Mouse (Mus musculus) midbrain, postnatal 0 days (tissue): Measurements from ENCODE around the gene Gm973. TPM values are rescaled to one million over a fixed set of nuclear protein-coding genes. Genes with fewer than 3 reads are reported as not detected.

Experiments
- ATAC-seq: fragments of 200-750 bp; cut with Nextera tagmentation; 2 replicates; pipeline ENCODE4 v1.8.0; 2017; ENCODE audit warnings: moderate number of reproducible peaks, mild to moderate bottlenecking, moderate TSS enrichment, moderate library complexity; ENCODE audit not compliant: low FRiP score
- DNase-seq: peaks from one replicate; pipeline ENCODE4 v3.0.0-alpha.2; 2015; ENCODE audit warnings: low spot score
- H3K27ac ChIP-seq: fragments of 300-500 bp; sonication (generic); 2 replicates; pipeline ENCODE4 v1.5.1; 2014; ENCODE audit warnings: low read depth, mild to moderate bottlenecking, low read length, mixed read lengths
- H3K27me3 ChIP-seq: fragments of 300-500 bp; sonication (generic); 2 replicates; pipeline ENCODE4 v1.6.1; 2014; ENCODE audit warnings: low read length, control low read depth, mixed read lengths; ENCODE audit not compliant: insufficient read depth
- H3K36me3 ChIP-seq: fragments of 300-500 bp; sonication (generic); 2 replicates; pipeline ENCODE4 v1.6.1; 2014; ENCODE audit warnings: low read length, control low read depth, mixed read lengths; ENCODE audit not compliant: insufficient read depth
- H3K4me1 ChIP-seq: fragments of 300-500 bp; sonication (generic); 2 replicates; pipeline ENCODE4 v1.6.1; 2014; ENCODE audit warnings: mild to moderate bottlenecking, control low read depth, antibody characterized with exemption, low read length, mixed read lengths; ENCODE audit not compliant: insufficient read depth
- H3K4me2 ChIP-seq: fragments of 300-500 bp; sonication (generic); 2 replicates; pipeline ENCODE4 v1.6.1; 2014; ENCODE audit warnings: low read depth, mild to moderate bottlenecking, low read length, mixed read lengths; ENCODE audit not compliant: poor library complexity, severe bottlenecking
- H3K4me3 ChIP-seq: fragments of 300-500 bp; sonication (generic); 2 replicates; pipeline ENCODE4 v1.5.1; 2014; ENCODE audit warnings: low read depth, mild to moderate bottlenecking, low read length, moderate library complexity
- H3K9ac ChIP-seq: fragments of 300-500 bp; sonication (generic); replicated peaks from 2 replicates; pipeline ENCODE4 v1.6.1; 2014; ENCODE audit warnings: mild to moderate bottlenecking, low read length, moderate library complexity, mixed read lengths; ENCODE audit not compliant: poor library complexity, severe bottlenecking
- H3K9me3 ChIP-seq: fragments of 300-500 bp; sonication (generic); 2 replicates; pipeline ENCODE4 v1.6.1; 2016; ENCODE audit warnings: low read length, control low read depth
- CTCF ChIP-seq: IDR thresholded peaks from 2 replicates; pipeline ENCODE4 v1.5.1; 2016; ENCODE audit warnings: antibody characterized with exemption, mild to moderate bottlenecking
- WGBS: fragments of 180-500 bp; shearing (Covaris S2); extraction: QIAGEN DNeasy Blood & Tissue Kit; methylation state at CpG from one replicate; pipeline ENCODE4 v1.1.7; 2014; 5-methylcytosine and 5-hydroxymethylcytosine counted together
- polyA plus RNA-seq: library from polyadenylated mRNA; unstranded; fragments of >200 nt; fragmentation: Nextera tagmentation; extraction: Ambion mirVana; gene quantifications from 2 replicates; pipeline ENCODE4 v1.2.1, GENCODE M21; 2015
- total RNA-seq: library from RNA; depleted of rRNA; stranded (reverse); fragments of >200 nt; gene quantifications from 2 replicates; pipeline ENCODE4 v1.2.3, GENCODE M21; 2014

Gm973 gene
- total and polyA plus RNA-seq, 2 experiments from 2014 or later: 7.5 to 15.0 TPM

GRCm38 (mm10) chr1:59497741-59498613, 18.1 kb upstream of the Gm973 start:
- DNase-seq (no peak), ATAC-seq (no peak)
- WGBS: 74% methylated on average over 6 of the region's 6 CpGs
- Histone ChIP-seq H3K4me3 (no peak overlapping the region), H3K4me2 (no peak overlapping the region), H3K9ac (no peak overlapping the region), H3K4me1 (no peaks in the 10 kb centered on the region), H3K27me3 (no peaks in the 10 kb centered on the region), H3K36me3 (no peaks in the 10 kb centered on the region), H3K27ac (no peak overlapping the region), H3K9me3 (no peaks in the 10 kb centered on the region)
- no peak for TF ChIP-seq CTCF

GRCm38 (mm10) chr1:59499327-59499726, 16.7 kb upstream of the Gm973 start:
- H3K9ac ChIP-seq: no peak overlapping the region
- no peaks in the 10 kb centered on the region for H3K27me3 ChIP-seq
- H3K4me3 ChIP-seq: no peak overlapping the region
- no peaks in the 10 kb centered on the region for H3K4me1 ChIP-seq
- no peak overlapping the region for H3K27ac ChIP-seq
- no peak overlapping the region for H3K4me2 ChIP-seq
- 83% methylated on average over 3 of the region's 3 CpGs for WGBS
- DNase-seq (no peak), ATAC-seq (no peak)
- TF ChIP-seq CTCF: no peak
- no peaks in the 10 kb centered on the region for H3K9me3 ChIP-seq
- no peaks in the 10 kb centered on the region for H3K36me3 ChIP-seq

- Histone ChIP-seq H3K4me1 (no peaks in the 10 kb centered on the region), H3K36me3 (no peaks in the 10 kb centered on the region), H3K27me3 (no peaks in the 10 kb centered on the region), H3K4me3 (no peak overlapping the region), H3K9me3 (no peaks in the 10 kb centered on the region), H3K4me2 (no peak overlapping the region), H3K27ac (no peak overlapping the region), H3K9ac (no peak overlapping the region)
- no peak for ATAC-seq
- 75% methylated on average over 2 of the region's 2 CpGs for WGBS
- TF ChIP-seq CTCF: no peak
- no peak for DNase-seq
Measured at GRCm38 (mm10) chr1:59502355-59502754, 13.7 kb upstream of the Gm973 start.

GRCm38 (mm10) chr1:59503659-59504301, 12.3 kb upstream of the Gm973 start:
- Histone ChIP-seq H3K9me3 (no peaks in the 10 kb centered on the region), H3K27ac (no peak overlapping the region), H3K27me3 (no peaks in the 10 kb centered on the region), H3K36me3 (no peaks in the 10 kb centered on the region), H3K9ac (no peak overlapping the region), H3K4me1 (no peaks in the 10 kb centered on the region), H3K4me2 (no peak overlapping the region), H3K4me3 (no peak overlapping the region)
- TF ChIP-seq CTCF: no peak
- DNase-seq: no peak
- 66% methylated on average over 7 of the region's 7 CpGs for WGBS
- no peak for ATAC-seq

GRCm38 (mm10) chr1:59504302-59504700, 11.8 kb upstream of the Gm973 start:
- Histone ChIP-seq H3K9me3 (no peaks in the 10 kb centered on the region), H3K36me3 (no peaks in the 10 kb centered on the region), H3K27me3 (no peaks in the 10 kb centered on the region), H3K9ac (no peak overlapping the region), H3K4me3 (no peak overlapping the region), H3K27ac (no peak overlapping the region), H3K4me2 (no peak overlapping the region), H3K4me1 (no peaks in the 10 kb centered on the region)
- 77% methylated on average over 2 of the region's 2 CpGs for WGBS
- DNase-seq (no peak), ATAC-seq (no peak)
- TF ChIP-seq CTCF: no peak
